Mouse (Mus musculus): ENCODE results near the gene Nbr1.
A peak's percentile ranks its signal among the peaks of the same experiment; 100 is the strongest.
"Not testable (repeated sequence)": the region's sequence is repeated elsewhere in the genome, so short reads cannot be mapped to it uniquely, and the experiment has no call there.

Nbr1 gene

GRCm38 (mm10) chr11:101583205-101583604 lies 31.3 kb downstream of the Nbr1 start:
- DNase-seq: no peak

GRCm38 (mm10) chr11:101585031-101585430 lies 33.1 kb downstream of the Nbr1 start:
- not testable (repeated sequence) for DNase-seq

- DNase-seq: no peak
Observed at GRCm38 (mm10) chr11:101585805-101586204, 33.9 kb downstream of the Nbr1 start.

- peak; percentile 16 for DNase-seq
Observed at GRCm38 (mm10) chr11:101587676-101588075, 35.7 kb downstream of the Nbr1 start.

GRCm38 (mm10) chr11:101588868-101589267 lies 36.9 kb downstream of the Nbr1 start:
- DNase-seq: no peak

GRCm38 (mm10) chr11:101589444-101589843 lies 37.5 kb downstream of the Nbr1 start:
- peak; percentile 56 for DNase-seq

GRCm38 (mm10) chr11:101589989-101590624 lies 38.2 kb downstream of the Nbr1 start:
- DNase-seq: no peak

GRCm38 (mm10) chr11:101599156-101599555 lies 47.2 kb downstream of the Nbr1 start, which contains the start of gene Gm11634:
Gene Gm11634, minus strand, starts transcription at chr11:101599256.
- no peak for DNase-seq

- no peak for DNase-seq
Observed at GRCm38 (mm10) chr11:101602491-101602890, 50.5 kb downstream of the Nbr1 start.

GRCm38 (mm10) chr11:101604116-101604515 lies 52.2 kb downstream of the Nbr1 start:
- DNase-seq: no peak

GRCm38 (mm10) chr11:101604531-101605453 lies 52.8 kb downstream of the Nbr1 start:
- DNase-seq: peak; percentile 45

- not testable (repeated sequence) for DNase-seq
Observed at GRCm38 (mm10) chr11:101607134-101607533, 55.2 kb downstream of the Nbr1 start.

GRCm38 (mm10) chr11:101610445-101610844 lies 58.5 kb downstream of the Nbr1 start:
- DNase-seq: no peak

GRCm38 (mm10) chr11:101613596-101613995 lies 61.6 kb downstream of the Nbr1 start:
- no peak for DNase-seq

GRCm38 (mm10) chr11:101614116-101614515 lies 62.2 kb downstream of the Nbr1 start:
- DNase-seq: no peak

GRCm38 (mm10) chr11:101615380-101615779 lies 63.4 kb downstream of the Nbr1 start:
- no peak for DNase-seq

- DNase-seq: no peak
Observed at GRCm38 (mm10) chr11:101616104-101616503, 64.2 kb downstream of the Nbr1 start.

GRCm38 (mm10) chr11:101616948-101617767 lies 65.2 kb downstream of the Nbr1 start:
- DNase-seq: no peak

GRCm38 (mm10) chr11:101617849-101618248 lies 65.9 kb downstream of the Nbr1 start:
- DNase-seq: no peak

- DNase-seq: no peak
Observed at GRCm38 (mm10) chr11:101618596-101618995, 66.6 kb downstream of the Nbr1 start.

- DNase-seq: not testable (repeated sequence)
Observed at GRCm38 (mm10) chr11:101620022-101620655, 68.2 kb downstream of the Nbr1 start.

GRCm38 (mm10) chr11:101626649-101626994 lies 74.7 kb downstream of the Nbr1 start:
- no peak for DNase-seq

Data from right cerebral cortex, postnatal 14 days (tissue).